ENCODE assay signal across 9 mouse cellular contexts in genomic region chr7:66841165-66841564, GRCm38 (mm10). TPM values are rescaled to one million over a fixed set of nuclear protein-coding genes. Genes with fewer than 3 reads are reported as not detected.
DNase-seq lines count a peak whose midpoint lies in the region; ATAC-seq and TF ChIP-seq lines count a peak whose summit lies in the region.
"Had no signal": no experiment of that assay in that cellular context is flagged by ENCODE, and none has a peak within 500 bp of the region (broad histone marks: within the 10 kb centered on the region; RNA-seq: fewer than 3 reads in every experiment).

No protein-coding gene starts in this region.

- no peak overlapping the region for H3K4me3 ChIP-seq in gastrocnemius, adult 2 months

- intact Hi-C loops in gastrocnemius, postnatal 14 days (cut with DNase I; ENCODE audit: low total_unique reads) = loop anchor here (2.0 kb wide), 1 partner anchor 358 kb away; no protein-coding TSS in a partner anchor
- intact Hi-C loops in gastrocnemius, adult 2 months (cut with DNase I) = loop anchor here (5.0 kb wide), 1 partner anchor 796 kb away; no protein-coding TSS in a partner anchor

- no peak for ATAC-seq in granulocyte monocyte progenitor cell, adult 5-6 weeks (replicated peaks; ENCODE audit: poor library complexity, severe bottlenecking)

- H3K27ac ChIP-seq in gastrocnemius, adult 2 months = no peak overlapping the region

- peak; percentile 11 for DNase-seq in gastrocnemius, postnatal 14 days
- DNase-seq in gastrocnemius, adult 2 months = no peak
- peak; percentile 52 to 58 for DNase-seq in right cerebral cortex, postnatal 10 days (ENCODE audit: low spot score in 2 of 2)
- no peak for DNase-seq in right cerebral cortex, postnatal 25 days
- peak; percentile 38 to 43 for DNase-seq in layer of hippocampus, adult 8-10 months (ENCODE audit: low spot score in 2 of 2)
- peak; percentile 5 to 11 for DNase-seq in thymus, postnatal 10 days (ENCODE audit: low spot score in 2 of 2)
- DNase-seq in adrenal gland, postnatal 10 days = no peak

- no peak for TF ChIP-seq CTCF in gastrocnemius, adult 2 months (IDR thresholded peaks at IDR 0.05)

RNA-seq across cellular contexts. Expression of gene Adamts17, which starts 1.6 kb away (rescaled TPM):
- 10 to 100 TPM in 1 of 2 experiments, 1 to 10 TPM in 1; 5.5 to 10.6 TPM for total RNA-seq in gastrocnemius, postnatal 14 days (2021)
- total RNA-seq in gastrocnemius, adult 2 months (2021) = under 1 TPM; 0.15 to 0.47 TPM
- total RNA-seq in layer of hippocampus, adult 8-10 months (2022) = 10 to 100 TPM; 17.6 to 33.8 (median 24.9) TPM
- 1.9 TPM in 1 of 2 replicates, not detected in the other for total RNA-seq in granulocyte monocyte progenitor cell, adult 5-6 weeks (2014; fragmentation: Nextera tagmentation)
- total RNA-seq in granulocyte monocyte progenitor cell, adult 5-6 weeks (2017) = 0.09 TPM in 1 of 2 replicates, not detected in the other
- total RNA-seq in adrenal gland, postnatal 10 days (2021) = 1 to 10 TPM; 5.5 to 8.6 TPM
- total RNA-seq: CH12.LX had no signal

Comparison
In these comparisons a context has a peak if more than half of its experiments do, and no peak if none do; other contexts are left out.
1. DNase-seq: peak in gastrocnemius, postnatal 14 days (single experiment), right cerebral cortex, postnatal 10 days (2 of 2), layer of hippocampus, adult 8-10 months (2 of 2) and thymus, postnatal 10 days (2 of 2); none in gastrocnemius, adult 2 months (single experiment), right cerebral cortex, postnatal 25 days (single experiment) and adrenal gland, postnatal 10 days (single experiment).